Mouse (Mus musculus): ENCODE data around the gene Aipl1. TPM values are rescaled to one million over a fixed set of nuclear protein-coding genes. Genes with fewer than 3 reads are reported as not detected.
A peak's percentile ranks its signal among the peaks of the same experiment; 100 is the strongest.

Aipl1 gene
- polyA plus RNA-seq, 2 experiments = 0.28 TPM; not detected in 1

- Histone ChIP-seq H3K9me3 (ENCODE audit: control insufficient read depth, low read length) (no peaks in the 10 kb centered on the region), H3K4me2 (replicated peaks; ENCODE audit: low read depth, low read length, severe bottlenecking) (no peak overlapping the region), H3K9ac (ENCODE audit: low read depth, low read length, severe bottlenecking) (no peak overlapping the region), H3K27ac (replicated peaks; ENCODE audit: low read depth, low read length) (no peak overlapping the region), H3K4me1 (ENCODE audit: control insufficient read depth, insufficient read depth, low read length) (0 out of 2 replicates have a peak, but pooled peaks cover 1% of the 10 kb centered on the region), H3K36me3 (ENCODE audit: control insufficient read depth, insufficient read depth, low read length) (no peaks in the 10 kb centered on the region), H3K4me3 (replicated peaks; ENCODE audit: low read length) (no peak overlapping the region), H3K27me3 (ENCODE audit: control insufficient read depth, insufficient read depth, low read length) (no peaks in the 10 kb centered on the region)
- ATAC-seq (ENCODE audit: low FRiP score, low read depth) (no peak), DNase-seq (ENCODE audit: low spot score) (no peak)
- 78% methylated on average over 13 of the region's 13 CpGs for WGBS
- TF ChIP-seq POLR2A (IDR thresholded peaks at IDR 0.05; ENCODE audit: borderline replicate concordance, extremely low read depth, insufficient read depth, insufficient read length) = no peak
Observed at GRCm38 (mm10) chr11:72016518-72017252, 20.6 kb downstream of the Aipl1 start.

- 75% methylated on average over 4 of the region's 4 CpGs for WGBS
- TF ChIP-seq POLR2A (IDR thresholded peaks at IDR 0.05; ENCODE audit: borderline replicate concordance, extremely low read depth, insufficient read depth, insufficient read length) = no peak
Observed at GRCm38 (mm10) chr11:72014674-72015073, 22.6 kb downstream of the Aipl1 start.

GRCm38 (mm10) chr11:72011955-72012354, 25.4 kb downstream of the Aipl1 start:
- Histone ChIP-seq H3K4me2 (replicated peaks; ENCODE audit: low read depth, low read length, severe bottlenecking) (no peak overlapping the region), H3K9ac (ENCODE audit: low read depth, low read length, severe bottlenecking) (no peak overlapping the region), H3K27me3 (ENCODE audit: control insufficient read depth, insufficient read depth, low read length) (no peaks in the 10 kb centered on the region), H3K27ac (replicated peaks; ENCODE audit: low read depth, low read length) (no peak overlapping the region), H3K9me3 (ENCODE audit: control insufficient read depth, low read length) (no peaks in the 10 kb centered on the region), H3K4me3 (replicated peaks; ENCODE audit: low read length) (no peak overlapping the region), H3K4me1 (ENCODE audit: control insufficient read depth, insufficient read depth, low read length) (peaks cover 17% of the 10 kb centered on the region), H3K36me3 (ENCODE audit: control insufficient read depth, insufficient read depth, low read length) (no peaks in the 10 kb centered on the region)
- DNase-seq (ENCODE audit: low spot score) = no peak
- no peak for ATAC-seq (ENCODE audit: low FRiP score, low read depth)
- WGBS = 63% methylated on average over 1 of the region's 1 CpGs
- TF ChIP-seq POLR2A (IDR thresholded peaks at IDR 0.05; ENCODE audit: borderline replicate concordance, extremely low read depth, insufficient read depth, insufficient read length) = no peak

More at GRCm38 (mm10) chr11:72014674-72015073, 22.6 kb downstream of the Aipl1 start:
- DNase-seq (ENCODE audit: low spot score) = no peak
- Histone ChIP-seq H3K9me3 (ENCODE audit: control insufficient read depth, low read length) (no peaks in the 10 kb centered on the region), H3K9ac (ENCODE audit: low read depth, low read length, severe bottlenecking) (no peak overlapping the region), H3K4me2 (replicated peaks; ENCODE audit: low read depth, low read length, severe bottlenecking) (no peak overlapping the region), H3K27me3 (ENCODE audit: control insufficient read depth, insufficient read depth, low read length) (no peaks in the 10 kb centered on the region), H3K36me3 (ENCODE audit: control insufficient read depth, insufficient read depth, low read length) (no peaks in the 10 kb centered on the region), H3K4me1 (ENCODE audit: control insufficient read depth, insufficient read depth, low read length) (peaks cover 17% of the 10 kb centered on the region), H3K27ac (replicated peaks; ENCODE audit: low read depth, low read length) (no peak overlapping the region), H3K4me3 (replicated peaks; ENCODE audit: low read length) (no peak overlapping the region)
- ATAC-seq (ENCODE audit: low FRiP score, low read depth) = no peak

GRCm38 (mm10) chr11:72010940-72011722, 26.2 kb downstream of the Aipl1 start:
- no peaks in the 10 kb centered on the region for H3K36me3 ChIP-seq (ENCODE audit: control insufficient read depth, insufficient read depth, low read length)
- no peak for DNase-seq (ENCODE audit: low spot score)
- no peak overlapping the region for H3K27ac ChIP-seq (replicated peaks; ENCODE audit: low read depth, low read length)
- no peak overlapping the region for H3K4me2 ChIP-seq (replicated peaks; ENCODE audit: low read depth, low read length, severe bottlenecking)
- no peak for TF ChIP-seq POLR2A (IDR thresholded peaks at IDR 0.05; ENCODE audit: borderline replicate concordance, extremely low read depth, insufficient read depth, insufficient read length)
- no peak for ATAC-seq (ENCODE audit: low FRiP score, low read depth)
- H3K9me3 ChIP-seq (ENCODE audit: control insufficient read depth, low read length) = no peaks in the 10 kb centered on the region
- H3K9ac ChIP-seq (ENCODE audit: low read depth, low read length, severe bottlenecking) = no peak overlapping the region
- H3K4me1 ChIP-seq (ENCODE audit: control insufficient read depth, insufficient read depth, low read length) = peaks cover 17% of the 10 kb centered on the region
- H3K27me3 ChIP-seq (ENCODE audit: control insufficient read depth, insufficient read depth, low read length) = no peaks in the 10 kb centered on the region
- no peak overlapping the region for H3K4me3 ChIP-seq (replicated peaks; ENCODE audit: low read length)
- 56% methylated on average over 9 of the region's 9 CpGs for WGBS

GRCm38 (mm10) chr11:72010367-72010766, 26.9 kb downstream of the Aipl1 start:
- Histone ChIP-seq H3K36me3 (ENCODE audit: control insufficient read depth, insufficient read depth, low read length) (no peaks in the 10 kb centered on the region), H3K9me3 (ENCODE audit: control insufficient read depth, low read length) (no peaks in the 10 kb centered on the region), H3K4me3 (replicated peaks; ENCODE audit: low read length) (no peak overlapping the region), H3K27me3 (ENCODE audit: control insufficient read depth, insufficient read depth, low read length) (no peaks in the 10 kb centered on the region), H3K4me2 (replicated peaks; ENCODE audit: low read depth, low read length, severe bottlenecking) (no peak overlapping the region), H3K4me1 (ENCODE audit: control insufficient read depth, insufficient read depth, low read length) (peaks cover 17% of the 10 kb centered on the region), H3K9ac (ENCODE audit: low read depth, low read length, severe bottlenecking) (no peak overlapping the region), H3K27ac (replicated peaks; ENCODE audit: low read depth, low read length) (no peak overlapping the region)
- WGBS = 34% methylated on average over 5 of the region's 5 CpGs
- peak; percentile 55 for ATAC-seq (ENCODE audit: low FRiP score, low read depth)
- peak; percentile 63 for DNase-seq (ENCODE audit: low spot score)
- no peak for TF ChIP-seq POLR2A (IDR thresholded peaks at IDR 0.05; ENCODE audit: borderline replicate concordance, extremely low read depth, insufficient read depth, insufficient read length)
